In the genomic region with DNA sequence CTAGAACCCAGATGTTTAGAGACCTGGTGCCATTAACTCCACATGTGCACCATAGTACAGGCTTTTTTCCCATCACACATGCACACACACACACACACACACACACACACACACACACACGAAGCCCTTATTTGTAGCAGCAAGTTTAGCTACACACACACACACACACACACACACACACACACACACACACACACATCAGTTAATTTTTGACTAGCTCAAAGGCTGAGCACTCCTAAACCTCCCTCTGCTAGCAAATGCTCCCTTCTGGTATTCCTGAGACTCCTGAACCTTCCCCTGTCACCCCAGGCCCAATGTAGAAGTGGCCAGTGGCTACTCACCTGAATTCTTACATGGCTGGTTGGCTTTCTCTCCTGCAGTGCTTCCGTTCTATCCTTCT, we compare ENCODE assay signal across 25 mouse cellular contexts. TPM values are rescaled to one million over a fixed set of nuclear protein-coding genes. Genes with fewer than 3 reads are reported as not detected.
DNase-seq lines count a peak whose midpoint lies in the region; ATAC-seq and TF ChIP-seq lines count a peak whose summit lies in the region.
"Had no signal": no experiment of that assay in that cellular context is flagged by ENCODE, and none has a peak within 500 bp of the region (broad histone marks: within the 10 kb centered on the region; RNA-seq: fewer than 3 reads in every experiment).

No protein-coding gene starts in this region.

- H3K9ac ChIP-seq in kidney, embryonic 16.5 days (replicated peaks; ENCODE audit: low read length) = no peak overlapping the region
- H3K9ac ChIP-seq in liver, embryonic 14.5 days (replicated peaks) = no peak overlapping the region
- H3K9ac ChIP-seq: forebrain, embryonic 13.5 days; hindbrain, embryonic 15.5 days; limb, embryonic 15.5 days; neural tube, embryonic 13.5 days had no signal

- H3K27ac ChIP-seq in kidney, adult 2 months (ENCODE audit: insufficient read depth, low read depth, low read length) = 0 out of 2 replicates have a peak overlapping the region, but pooled peaks have one; percentile 12
- H3K27ac ChIP-seq in kidney, embryonic 16.5 days (ENCODE audit: low read length) = no peak overlapping the region
- H3K27ac ChIP-seq in liver, embryonic 14.5 days = no peak overlapping the region
- H3K27ac ChIP-seq: forebrain, embryonic 13.5 days; hindbrain, embryonic 15.5 days; limb, embryonic 15.5 days; midbrain, embryonic 10.5 days; neural tube, embryonic 13.5 days; stomach, postnatal 0 days had no signal

- H3K4me3 ChIP-seq in kidney, adult 2 months (ENCODE audit: insufficient read depth, low read depth, low read length) = no peak overlapping the region
- H3K4me3 ChIP-seq in kidney, embryonic 16.5 days (ENCODE audit: low read length) = no peak overlapping the region
- no peak overlapping the region for H3K4me3 ChIP-seq in liver, embryonic 14.5 days (ENCODE audit: insufficient read depth in 1 of 2, low read depth in 2 of 2, low read length in 2 of 2)
- H3K4me3 ChIP-seq: forebrain, embryonic 13.5 days; hindbrain, embryonic 15.5 days; limb, embryonic 15.5 days; midbrain, embryonic 10.5 days; myocyte; neural tube, embryonic 13.5 days had no signal

- TF ChIP-seq EP300 in liver, embryonic 14.5 days (IDR thresholded peaks at IDR 0.05; ENCODE audit: low read depth) = no peak

- no peak for TF ChIP-seq POLR2A in kidney, adult 2 months (IDR thresholded peaks at IDR 0.05; ENCODE audit: low read depth, low read length)

- H3K36me3 ChIP-seq in kidney, adult 2 months (ENCODE audit: control insufficient read depth, insufficient read depth, low read length) = no peaks in the 10 kb centered on the region
- no peaks in the 10 kb centered on the region for H3K36me3 ChIP-seq in kidney, embryonic 16.5 days (ENCODE audit: insufficient read depth, low read length)
- H3K36me3 ChIP-seq in liver, embryonic 14.5 days (replicated peaks; ENCODE audit: control insufficient read depth, insufficient read depth, low read depth) = no peaks in the 10 kb centered on the region
- H3K36me3 ChIP-seq: hindbrain, embryonic 15.5 days; limb, embryonic 15.5 days; midbrain, embryonic 10.5 days; neural tube, embryonic 13.5 days had no signal

- DNase-seq in kidney, adult 2 months = peak; percentile 79
- DNase-seq in kidney, postnatal 4 days = peak; percentile 36 to 51
- no peak for DNase-seq in liver, embryonic 14.5 days (ENCODE audit: low read depth in 3 of 3, low spot score in 3 of 3)
- DNase-seq in cerebellum, adult 11 months = no peak
- no peak for DNase-seq in right cerebral cortex, postnatal 36 days (ENCODE audit: low spot score in 2 of 2)
- no peak for DNase-seq in layer of hippocampus, adult 18-20 months (ENCODE audit: low spot score in 2 of 2)
- DNase-seq in adrenal gland, postnatal 14 days = no peak
- DNase-seq: cerebellum, adult 9-10 months; lung, postnatal 10 days; right cerebral cortex, postnatal 4 days had no signal

- H3K9me3 ChIP-seq in kidney, embryonic 16.5 days (ENCODE audit: low read length) = no peaks in the 10 kb centered on the region
- H3K9me3 ChIP-seq in liver, embryonic 14.5 days (ENCODE audit: control insufficient read depth, low read length) = no peaks in the 10 kb centered on the region
- H3K9me3 ChIP-seq: forebrain, embryonic 13.5 days; hindbrain, embryonic 15.5 days; limb, embryonic 15.5 days; midbrain, embryonic 10.5 days; neural tube, embryonic 13.5 days had no signal

- H3K4me2 ChIP-seq in kidney, embryonic 16.5 days (replicated peaks; ENCODE audit: low read depth, low read length) = no peak overlapping the region
- no peak overlapping the region for H3K4me2 ChIP-seq in liver, embryonic 14.5 days (ENCODE audit: low read depth)
- H3K4me2 ChIP-seq: forebrain, embryonic 13.5 days; heart, embryonic 11.5 days; hindbrain, embryonic 15.5 days; limb, embryonic 15.5 days; neural tube, embryonic 13.5 days had no signal

- TF ChIP-seq CTCF in kidney, adult 2 months (conservative IDR thresholded peaks at IDR 0.05; ENCODE audit: insufficient read depth, insufficient read length, low read depth, low read length) = no peak
- TF ChIP-seq CTCF in liver, embryonic 14.5 days (IDR thresholded peaks at IDR 0.05; ENCODE audit: low read depth) = no peak

- WGBS in kidney, adult 2 months = 42% methylated on average over 2 of the region's 2 CpGs
- WGBS in kidney, embryonic 16.5 days = 59% methylated on average over 2 of the region's 2 CpGs
- 54% methylated on average over 2 of the region's 2 CpGs for WGBS in liver, embryonic 14.5 days (ENCODE audit: insufficient replicate concordance)

- H3K4me1 ChIP-seq in kidney, adult 2 months (ENCODE audit: control insufficient read depth, insufficient read depth, low read length) = peaks cover 18% of the 10 kb centered on the region
- H3K4me1 ChIP-seq in kidney, embryonic 16.5 days (ENCODE audit: insufficient read depth, low read length) = no peaks in the 10 kb centered on the region
- peaks cover 0 to 12% of the 10 kb centered on the region in 2 experiments; a peak in 2 of 4 replicates for H3K4me1 ChIP-seq in liver, embryonic 14.5 days (replicated peaks; ENCODE audit: control insufficient read depth in 2 of 2, insufficient read depth in 2 of 2, low read length in 1 of 2)
- H3K4me1 ChIP-seq: forebrain, embryonic 13.5 days; hindbrain, embryonic 15.5 days; limb, embryonic 15.5 days; midbrain, embryonic 10.5 days; neural tube, embryonic 13.5 days had no signal

- no peaks in the 10 kb centered on the region for H3K27me3 ChIP-seq in kidney, adult 2 months (replicated peaks; ENCODE audit: control insufficient read depth, insufficient read depth, low read length)
- no peaks in the 10 kb centered on the region for H3K27me3 ChIP-seq in kidney, embryonic 16.5 days (ENCODE audit: insufficient read depth, low read length)
- H3K27me3 ChIP-seq in liver, embryonic 14.5 days (ENCODE audit: control insufficient read depth, insufficient read depth, low read length) = no peaks in the 10 kb centered on the region
- H3K27me3 ChIP-seq: forebrain, embryonic 13.5 days; hindbrain, embryonic 15.5 days; limb, embryonic 15.5 days; neural tube, embryonic 13.5 days had no signal

- ATAC-seq in kidney, embryonic 16.5 days (ENCODE audit: low FRiP score, low TSS enrichment) = 0 out of 2 replicates have a peak, but pooled peaks have one; percentile 31
- peak; percentile 45; the same call in 1 of the 2 replicates for ATAC-seq in liver, embryonic 14.5 days (ENCODE audit: insufficient read depth)
- ATAC-seq: forebrain, embryonic 13.5 days; midbrain, embryonic 16.5 days had no signal

RNA-seq across cellular contexts. Expression of gene Il15ra, which starts 11.0 kb away (rescaled TPM):
- 22.4 and 22.5 TPM in 2 replicates for polyA plus RNA-seq in kidney, adult 2 months (2012; rRNA removed)
- 2.6 TPM in 2 replicates for polyA plus RNA-seq in kidney, embryonic 16.5 days (2015; fragmentation: Nextera tagmentation; extraction: Ambion mirVana)
- 3.8 and 5.9 TPM in 2 replicates for polyA plus RNA-seq in liver, embryonic 14.5 days (2012; rRNA removed)
- 3.7 and 5.1 TPM in 2 replicates for polyA plus RNA-seq in liver, embryonic 14.5 days (2014; fragmentation: Nextera tagmentation; extraction: Ambion mirVana)
- total RNA-seq in layer of hippocampus, adult 18-20 months (2021) = 1 to 10 TPM; 6.1 to 8.2 TPM
- total RNA-seq in adrenal gland, postnatal 14 days (2021) = 50.8 and 59.1 TPM in 2 replicates

RNA-seq across cellular contexts. Expression of gene Il2ra, which starts 51.5 kb away (rescaled TPM):
- 0.14 and 0.42 TPM in 2 replicates for polyA plus RNA-seq in kidney, adult 2 months (2012; rRNA removed)
- not detected in 2 replicates for polyA plus RNA-seq in kidney, embryonic 16.5 days (2015; fragmentation: Nextera tagmentation; extraction: Ambion mirVana)
- 0.01 TPM in 1 of 2 replicates, not detected in the other for polyA plus RNA-seq in liver, embryonic 14.5 days (2012; rRNA removed)
- not detected in 2 replicates for polyA plus RNA-seq in liver, embryonic 14.5 days (2014; fragmentation: Nextera tagmentation; extraction: Ambion mirVana)
- under 1 TPM; 0.07 to 0.08 TPM for total RNA-seq in layer of hippocampus, adult 18-20 months (2021)
- total RNA-seq in adrenal gland, postnatal 14 days (2021) = 0.19 and 1.5 TPM in 2 replicates
- total RNA-seq: left cerebral cortex, postnatal 25 days had no signal
- polyA plus RNA-seq: C2C12; embryonic facial prominence, embryonic 14.5 days; forebrain, embryonic 13.5 days; heart, embryonic 11.5 days; heart, postnatal 0 days; intestine, embryonic 14.5 days; limb, embryonic 15.5 days; midbrain, embryonic 10.5 days; myocyte; stomach, postnatal 0 days had no signal

Comparison
In these comparisons a context has a peak if more than half of its experiments do, and no peak if none do; other contexts are left out.
1. DNase-seq: peak in kidney, adult 2 months (single experiment) and kidney, postnatal 4 days (2 of 2); none in liver, embryonic 14.5 days (0 of 3), cerebellum, adult 11 months (single experiment), right cerebral cortex, postnatal 36 days (0 of 2), layer of hippocampus, adult 18-20 months (0 of 2) and adrenal gland, postnatal 14 days (single experiment).